Mouse (Mus musculus) CH12.LX (cell line): ENCODE results near the gene Zg16.

Experiments
- CTCF ChIP-seq, 2 experiments: IDR thresholded peaks in 1 of 2; conservative IDR thresholded peaks in 1 of 2; 2 replicates each; pipeline ENCODE4 v1.5.1; 2011 to 2012; ENCODE audit warnings: low read depth in 2 of 2, low read length in 2 of 2, improper control_type of control experiment in 1 of 2, inconsistent platforms in 1 of 2, mild to moderate bottlenecking in 1 of 2, moderate library complexity in 1 of 2
- EP300 ChIP-seq: IDR thresholded peaks from 2 replicates; pipeline ENCODE4 v1.6.1; 2011; ENCODE audit warnings: low read length, improper control_type of control experiment
- KAT2A ChIP-seq: IDR thresholded peaks from 2 replicates; pipeline ENCODE4 v1.6.1; 2012; ENCODE audit warnings: low read length, improper control_type of control experiment, inconsistent platforms; ENCODE audit not compliant: insufficient replicate concordance
- MAFK ChIP-seq: IDR thresholded peaks from 2 replicates; pipeline ENCODE4 v1.6.1; 2011; ENCODE audit warnings: low read length, improper control_type of control experiment; ENCODE audit not compliant: insufficient replicate concordance
- MAX ChIP-seq: IDR thresholded peaks from 2 replicates; pipeline ENCODE4 v1.6.1; 2011; ENCODE audit warnings: low read length, improper control_type of control experiment
- NRF1 ChIP-seq: IDR thresholded peaks from 2 replicates; pipeline ENCODE4 v1.6.1; 2014; ENCODE audit warnings: low read depth, mild to moderate bottlenecking, inconsistent platforms, low read length, improper control_type of control experiment, moderate library complexity
- PAX5 ChIP-seq: IDR thresholded peaks from 2 replicates; pipeline ENCODE4 v1.6.1; 2012; ENCODE audit warnings: low read length, inconsistent platforms, mixed read lengths
- POLR2A ChIP-seq: IDR thresholded peaks from 2 replicates; pipeline ENCODE4 v1.6.1; 2011; ENCODE audit warnings: low read depth, mild to moderate bottlenecking, improper control_type of control experiment, low read length
- TBP ChIP-seq: conservative IDR thresholded peaks from 2 replicates; pipeline ENCODE4 v1.6.1; 2011; ENCODE audit warnings: low read depth, low read length, improper control_type of control experiment
- ZMIZ1 ChIP-seq: IDR thresholded peaks from 2 replicates; pipeline ENCODE4 v1.6.1; 2012; ENCODE audit warnings: low read depth, mild to moderate bottlenecking, inconsistent platforms, low read length, improper control_type of control experiment
- ZNF384 ChIP-seq: IDR thresholded peaks from 2 replicates; pipeline ENCODE4 v1.6.1; 2012; ENCODE audit warnings: low read depth, low read length, improper control_type of control experiment, inconsistent platforms

GRCm38 (mm10) chr7:127041851-127042672 lies 45.1 kb downstream of the Zg16 start, which contains the start of gene Kif22:
- peak; percentile 85 for TF ChIP-seq TBP
- TF ChIP-seq PAX5: no peak
- TF ChIP-seq CTCF (conservative IDR thresholded peaks at IDR 0.05 in 1 of 2, IDR thresholded peaks at IDR 0.05 in 1 of 2; ENCODE audit: low read depth in 2 of 2, low read length in 2 of 2): no peak
- no peak for TF ChIP-seq EP300
- peak; percentile 78 for TF ChIP-seq ZMIZ1
- TF ChIP-seq MAFK: no peak
- TF ChIP-seq NRF1: no peak
- TF ChIP-seq POLR2A: peak; percentile 89
- 0 out of 2 replicates have a peak, but pooled peaks have one; percentile 44 for TF ChIP-seq MAX
- TF ChIP-seq ZNF384: no peak
- peak; percentile 82; the same call in 1 of the 2 replicates for TF ChIP-seq KAT2A
